Mouse (Mus musculus) neural tube, embryonic 12.5 days (tissue): ENCODE data around the gene Igf2. TPM values are rescaled to one million over a fixed set of nuclear protein-coding genes. Genes with fewer than 3 reads are reported as not detected.

Experiments used
- ATAC-seq: fragments of 200-750 bp; cut with Nextera tagmentation; 2 replicates; pipeline ENCODE4 v1.8.0; 2017; ENCODE audit warnings: low read depth, mild to moderate bottlenecking, moderate TSS enrichment, moderate library complexity; ENCODE audit not compliant: low FRiP score
- H3K27ac ChIP-seq: fragments of 300-500 bp; sonication (generic); 2 replicates; pipeline ENCODE4 v1.5.1; 2016
- H3K27me3 ChIP-seq: fragments of 300-500 bp; sonication (generic); replicated peaks from 2 replicates; pipeline ENCODE4 v1.6.1; 2016; ENCODE audit warnings: mild to moderate bottlenecking
- H3K36me3 ChIP-seq: fragments of 300-500 bp; sonication (generic); 2 replicates; pipeline ENCODE4 v1.6.1; 2016; ENCODE audit warnings: mild to moderate bottlenecking
- H3K4me1 ChIP-seq: fragments of 300-500 bp; sonication (generic); 2 replicates; pipeline ENCODE4 v1.6.1; 2016
- H3K4me2 ChIP-seq: fragments of 300-500 bp; sonication (generic); replicated peaks from 2 replicates; pipeline ENCODE4 v1.6.1; 2016; ENCODE audit warnings: mild to moderate bottlenecking
- H3K4me3 ChIP-seq: fragments of 300-500 bp; sonication (generic); 2 replicates; pipeline ENCODE4 v1.5.1; 2016
- H3K9ac ChIP-seq: fragments of 300-500 bp; sonication (generic); 2 replicates; pipeline ENCODE4 v1.6.1; 2016; ENCODE audit warnings: mild to moderate bottlenecking
- H3K9me3 ChIP-seq: fragments of 300-500 bp; sonication (generic); 2 replicates; pipeline ENCODE4 v1.6.1; 2016; ENCODE audit warnings: mild to moderate bottlenecking
- whole genome bisulfite sequencing: fragments of 180-500 bp; shearing (Covaris S2); methylation state at CpG from one replicate; pipeline ENCODE4 v1.1.7; 2016; 5-methylcytosine and 5-hydroxymethylcytosine counted together
- polyA plus RNA-seq: library from polyadenylated mRNA; unstranded; fragments of >200 nt; fragmentation: Nextera tagmentation; extraction: Ambion mirVana; gene quantifications from 2 replicates; pipeline ENCODE4 v1.2.1, GENCODE M21; 2016

Igf2 gene
- polyA plus RNA-seq, 1 experiment from 2014 or later: 254 TPM

DNA sequence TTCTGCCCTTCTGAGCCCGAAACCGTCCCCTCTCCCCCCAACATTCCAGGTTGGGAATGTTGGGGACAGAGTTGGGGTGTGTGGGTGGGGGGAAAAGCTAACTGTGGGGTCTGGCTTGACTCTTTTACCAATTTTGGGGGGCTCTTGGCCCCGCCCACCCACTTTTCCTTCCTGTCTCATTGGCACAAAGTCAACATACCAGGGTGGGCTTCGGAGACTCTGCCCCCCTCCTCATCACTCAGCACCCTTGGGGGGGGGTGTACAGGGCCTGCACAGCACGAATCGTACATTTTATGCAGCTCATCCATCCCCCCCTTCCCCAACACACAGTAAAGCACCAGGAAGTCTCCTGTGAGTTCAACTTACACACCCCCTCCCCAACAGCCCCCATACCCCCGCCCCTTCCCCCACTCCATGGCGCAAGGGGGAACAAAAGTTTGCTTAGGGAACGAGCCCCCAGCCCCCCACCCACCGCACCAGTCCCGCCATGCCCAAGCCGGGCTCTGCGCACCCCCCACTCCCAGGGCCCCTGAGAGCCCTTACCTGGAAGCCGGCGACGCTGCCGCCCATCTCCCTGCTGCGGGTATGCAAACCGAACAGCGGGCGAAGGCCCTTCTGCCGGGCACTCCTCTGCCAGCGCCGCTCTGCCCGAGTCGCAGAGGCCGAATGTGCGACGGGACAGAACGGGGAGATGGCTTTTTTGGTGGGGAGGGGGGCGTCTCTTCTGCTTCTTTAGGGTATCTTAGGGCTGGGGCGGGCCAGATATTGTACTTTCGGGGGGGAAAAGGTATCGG is 8.6 kb downstream of the Igf2 start:
- H3K36me3 ChIP-seq: no peaks in the 10 kb centered on the region; the same call in 1 of the 2 replicates
- H3K9ac ChIP-seq: peak overlapping the region; percentile 59
- ATAC-seq: no peak
- H3K4me1 ChIP-seq: peaks cover 25% of the 10 kb centered on the region
- H3K27ac ChIP-seq: no peak overlapping the region
- peak overlapping the region; percentile 61 for H3K4me2 ChIP-seq
- peak overlapping the region; percentile 39 for H3K4me3 ChIP-seq
- no peaks in the 10 kb centered on the region for H3K9me3 ChIP-seq
- H3K27me3 ChIP-seq: peaks cover 98% of the 10 kb centered on the region
- WGBS: 2% methylated on average over 33 of the region's 34 CpGs

DNA sequence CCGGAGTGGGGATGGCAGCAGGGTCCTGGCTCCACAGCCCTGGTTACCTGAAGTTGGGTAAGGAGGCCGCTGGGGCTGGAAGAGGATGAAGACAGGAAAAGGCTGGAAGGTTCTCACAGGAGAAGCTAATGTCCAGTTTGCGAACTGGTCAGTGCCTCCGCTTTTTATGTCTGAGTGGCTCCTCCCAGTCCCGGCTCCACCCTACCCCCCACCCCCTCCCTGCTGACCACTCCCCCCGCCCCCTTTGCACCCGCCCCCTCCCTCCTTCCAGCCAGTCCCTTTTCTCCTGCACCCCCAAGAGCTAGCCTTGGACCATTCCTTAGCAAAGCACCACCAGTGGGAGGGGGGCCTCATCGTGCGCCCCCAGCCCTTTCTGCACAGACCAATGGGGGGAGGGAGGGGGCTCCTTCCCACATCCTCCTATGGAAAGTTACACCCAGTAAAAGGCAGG is 9.2 kb downstream of the Igf2 start:
- H3K27ac ChIP-seq: no peak overlapping the region
- no peaks in the 10 kb centered on the region for H3K9me3 ChIP-seq
- no peaks in the 10 kb centered on the region; the same call in 1 of the 2 replicates for H3K36me3 ChIP-seq
- H3K4me2 ChIP-seq: peak overlapping the region; percentile 61
- H3K4me3 ChIP-seq: peak overlapping the region; percentile 39
- H3K4me1 ChIP-seq: peaks cover 25% of the 10 kb centered on the region
- H3K9ac ChIP-seq: peak overlapping the region; percentile 59; the same call in 1 of the 2 replicates
- WGBS: 5% methylated on average over 9 of the region's 9 CpGs
- peaks cover 97% of the 10 kb centered on the region for H3K27me3 ChIP-seq
- no peak for ATAC-seq

DNA sequence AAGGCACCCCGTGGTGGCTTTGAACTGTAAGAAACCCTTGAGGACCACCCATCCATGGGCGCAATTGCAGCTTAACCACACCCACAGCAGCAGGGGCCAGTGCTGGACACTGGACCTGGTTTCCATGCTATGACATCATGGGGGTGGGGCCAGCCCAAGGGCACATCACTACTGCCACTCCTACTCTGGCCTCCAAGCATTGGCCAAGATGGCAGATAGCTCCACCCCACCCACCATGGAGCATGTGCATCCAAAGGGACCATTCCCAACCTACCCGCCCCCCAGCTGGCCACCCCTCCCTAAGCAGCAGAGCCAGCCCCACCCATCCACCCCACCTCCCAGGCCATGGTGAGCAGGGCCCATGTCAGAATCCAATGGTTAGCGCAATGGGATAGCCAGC is 10.6 kb downstream of the Igf2 start:
- Histone ChIP-seq H3K9ac (no peak overlapping the region), H3K27ac (no peak overlapping the region), H3K9me3 (no peaks in the 10 kb centered on the region), H3K36me3 (no peaks in the 10 kb centered on the region; the same call in 1 of the 2 replicates), H3K27me3 (peaks cover 86% of the 10 kb centered on the region), H3K4me1 (peaks cover 25% of the 10 kb centered on the region), H3K4me3 (peak overlapping the region; percentile 22), H3K4me2 (peak overlapping the region; percentile 61)
- 32% methylated on average over 4 of the region's 4 CpGs for WGBS
- ATAC-seq: no peak

DNA sequence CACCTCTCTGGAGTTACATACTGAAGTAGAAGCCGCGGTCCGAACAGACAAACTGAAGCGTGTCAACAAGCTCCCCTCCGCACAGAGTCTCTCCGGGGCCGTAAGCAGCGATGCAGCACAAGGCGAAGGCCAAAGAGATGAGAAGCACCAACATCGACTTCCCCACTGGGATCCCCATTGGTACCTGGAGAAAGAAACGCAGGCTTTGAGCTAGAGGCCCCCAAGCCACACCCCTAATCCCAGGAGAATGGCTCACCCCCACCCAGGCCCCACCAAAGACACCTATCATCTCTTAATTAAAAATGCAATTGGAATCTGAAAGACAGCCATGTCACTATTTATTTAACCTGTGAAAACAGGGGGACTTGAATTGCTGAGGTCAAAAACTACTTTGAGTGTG is 11.0 kb downstream of the Igf2 start:
- H3K36me3 ChIP-seq: no peaks in the 10 kb centered on the region; the same call in 1 of the 2 replicates
- peak overlapping the region; percentile 22; the same call in 1 of the 2 replicates for H3K4me3 ChIP-seq
- no peak overlapping the region for H3K27ac ChIP-seq
- ATAC-seq: no peak
- peaks cover 82% of the 10 kb centered on the region for H3K27me3 ChIP-seq
- H3K4me2 ChIP-seq: peak overlapping the region; percentile 61
- peaks cover 21% of the 10 kb centered on the region for H3K4me1 ChIP-seq
- H3K9ac ChIP-seq: no peak overlapping the region
- no peaks in the 10 kb centered on the region for H3K9me3 ChIP-seq
- WGBS: 8% methylated on average over 11 of the region's 11 CpGs

DNA sequence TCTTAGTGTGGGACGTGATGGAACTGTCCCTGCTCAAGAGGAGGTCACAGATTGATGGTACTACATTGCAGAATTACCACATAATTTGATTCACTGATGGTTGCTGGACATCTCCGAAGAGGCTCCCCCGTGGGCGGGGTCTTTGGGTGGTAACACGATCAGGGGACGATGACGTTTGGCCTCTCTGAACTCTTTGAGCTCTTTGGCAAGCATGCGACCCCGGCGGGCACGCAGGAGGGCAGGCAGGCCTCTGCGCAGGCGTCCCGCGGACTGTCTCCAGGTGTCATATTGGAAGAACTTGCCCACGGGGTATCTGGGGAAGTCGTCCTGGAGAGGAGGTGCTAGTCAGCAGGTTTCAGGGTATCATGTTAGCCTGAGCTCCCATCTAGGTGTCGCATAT is 12.9 kb downstream of the Igf2 start:
- peaks cover 63% of the 10 kb centered on the region for H3K27me3 ChIP-seq
- H3K4me3 ChIP-seq: no peak overlapping the region
- no peak overlapping the region for H3K27ac ChIP-seq
- H3K9ac ChIP-seq: no peak overlapping the region
- H3K4me2 ChIP-seq: 0 out of 2 replicates have a peak overlapping the region, but pooled peaks have one; percentile 61
- peaks cover 8% of the 10 kb centered on the region for H3K4me1 ChIP-seq
- ATAC-seq: no peak
- WGBS: 15% methylated on average over 18 of the region's 18 CpGs
- no peaks in the 10 kb centered on the region for H3K9me3 ChIP-seq
- no peaks in the 10 kb centered on the region; the same call in 1 of the 2 replicates for H3K36me3 ChIP-seq

DNA sequence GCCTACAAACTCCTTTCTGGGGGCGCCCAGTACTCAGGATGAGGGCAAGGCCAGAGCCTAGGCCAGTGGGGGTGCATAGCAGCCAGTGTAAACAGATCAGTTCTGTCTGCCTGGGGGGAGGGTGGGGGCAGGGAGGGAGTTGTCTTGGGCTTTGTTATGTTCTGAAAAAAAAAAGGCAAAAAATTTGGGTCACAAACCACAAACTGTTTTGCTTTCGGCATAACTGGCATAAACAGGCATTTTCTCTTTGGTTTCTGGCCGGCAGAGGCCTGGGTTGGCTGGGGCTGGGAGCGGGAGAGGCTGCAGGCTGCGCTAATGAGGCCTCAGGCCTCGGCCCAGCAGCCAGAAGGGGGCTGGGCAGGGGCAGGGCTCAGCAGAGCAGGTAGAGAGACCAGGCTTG is 19.9 kb downstream of the Igf2 start:
- no peaks in the 10 kb centered on the region for H3K9me3 ChIP-seq
- 25% methylated on average over 6 of the region's 6 CpGs for WGBS
- H3K36me3 ChIP-seq: no peaks in the 10 kb centered on the region
- no peak overlapping the region for H3K4me3 ChIP-seq
- H3K9ac ChIP-seq: no peak overlapping the region
- H3K27ac ChIP-seq: no peak overlapping the region
- no peak overlapping the region for H3K4me2 ChIP-seq
- ATAC-seq: no peak
- H3K27me3 ChIP-seq: no peaks in the 10 kb centered on the region; the same call in 1 of the 2 replicates
- H3K4me1 ChIP-seq: no peaks in the 10 kb centered on the region

DNA sequence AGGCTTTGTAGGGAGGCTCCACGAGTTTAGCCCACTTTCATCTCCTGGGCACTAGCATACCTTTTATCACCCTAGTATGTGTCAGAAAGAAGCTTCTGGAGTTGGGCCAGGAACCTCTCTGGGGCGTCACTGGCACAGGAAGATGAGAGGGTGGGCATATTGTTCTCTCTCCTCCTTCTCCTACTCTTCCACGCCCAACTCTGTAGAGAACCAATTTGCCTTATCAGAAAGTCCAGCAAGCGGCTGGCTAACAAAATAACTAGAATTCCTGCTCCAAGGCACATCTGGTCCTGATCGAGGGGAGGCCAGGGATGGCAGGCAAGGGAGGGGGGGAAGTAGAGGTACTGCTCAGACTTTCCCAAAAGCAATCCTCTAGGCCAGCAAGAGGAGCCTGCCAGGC is 21.6 kb downstream of the Igf2 start:
- Histone ChIP-seq H3K36me3 (no peaks in the 10 kb centered on the region), H3K4me1 (no peaks in the 10 kb centered on the region), H3K9ac (no peak overlapping the region), H3K4me2 (no peak overlapping the region), H3K27ac (no peak overlapping the region), H3K4me3 (no peak overlapping the region), H3K27me3 (no peaks in the 10 kb centered on the region), H3K9me3 (no peaks in the 10 kb centered on the region)
- whole genome bisulfite sequencing: 57% methylated on average over 5 of the region's 5 CpGs
- no peak for ATAC-seq

DNA sequence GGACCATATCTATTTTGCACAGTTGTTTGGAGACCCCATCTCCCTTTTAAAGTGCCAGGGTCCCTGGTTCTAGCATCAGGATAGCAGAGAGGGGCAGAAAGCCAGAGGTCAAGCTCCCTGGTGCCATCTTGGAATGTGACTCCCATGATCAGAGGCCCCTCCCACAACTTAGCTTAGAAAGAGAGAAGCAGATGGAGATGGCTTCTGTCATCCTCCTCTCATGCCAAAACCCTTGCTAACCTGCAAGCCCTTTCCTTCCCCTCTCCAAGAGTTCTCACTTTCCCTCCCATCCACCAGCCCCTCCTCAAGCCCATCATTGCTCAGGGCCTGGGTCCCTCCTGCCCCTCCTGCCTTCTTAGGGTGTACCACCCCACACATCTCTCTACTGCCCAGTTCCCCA is 30.4 kb downstream of the Igf2 start:
- Histone ChIP-seq H3K4me1 (peaks cover 2% of the 10 kb centered on the region; the same call in 1 of the 2 replicates), H3K9me3 (no peaks in the 10 kb centered on the region), H3K4me2 (no peak overlapping the region), H3K27me3 (no peaks in the 10 kb centered on the region), H3K4me3 (no peak overlapping the region), H3K36me3 (no peaks in the 10 kb centered on the region), H3K27ac (no peak overlapping the region), H3K9ac (no peak overlapping the region)
- ATAC-seq: no peak

DNA sequence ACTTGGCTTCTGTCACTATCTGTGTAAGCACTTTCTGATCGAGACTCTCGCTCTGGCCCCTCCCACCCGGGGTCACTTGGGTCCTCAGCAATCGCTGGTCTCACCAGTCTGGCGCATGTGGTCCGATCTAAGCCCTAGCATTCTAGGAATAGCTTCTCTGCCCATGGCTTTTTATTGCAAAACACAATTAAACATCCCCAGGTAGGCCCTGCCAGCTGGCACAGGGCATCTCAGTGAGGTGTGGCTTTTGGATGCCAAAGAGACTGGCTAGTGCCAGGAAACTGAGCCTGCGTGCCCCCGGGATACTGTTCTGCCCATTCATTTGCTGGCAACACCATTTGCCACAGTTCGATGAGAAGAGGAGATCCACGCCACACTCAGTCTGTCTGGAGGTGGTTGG is 35.9 kb downstream of the Igf2 start:
- H3K4me2 ChIP-seq: no peak overlapping the region
- no peak overlapping the region for H3K4me3 ChIP-seq
- H3K27ac ChIP-seq: no peak overlapping the region
- no peaks in the 10 kb centered on the region for H3K27me3 ChIP-seq
- WGBS: 87% methylated on average over 10 of the region's 10 CpGs
- no peaks in the 10 kb centered on the region for H3K9me3 ChIP-seq
- H3K36me3 ChIP-seq: no peaks in the 10 kb centered on the region
- no peak for ATAC-seq
- no peak overlapping the region for H3K9ac ChIP-seq
- H3K4me1 ChIP-seq: no peaks in the 10 kb centered on the region

DNA sequence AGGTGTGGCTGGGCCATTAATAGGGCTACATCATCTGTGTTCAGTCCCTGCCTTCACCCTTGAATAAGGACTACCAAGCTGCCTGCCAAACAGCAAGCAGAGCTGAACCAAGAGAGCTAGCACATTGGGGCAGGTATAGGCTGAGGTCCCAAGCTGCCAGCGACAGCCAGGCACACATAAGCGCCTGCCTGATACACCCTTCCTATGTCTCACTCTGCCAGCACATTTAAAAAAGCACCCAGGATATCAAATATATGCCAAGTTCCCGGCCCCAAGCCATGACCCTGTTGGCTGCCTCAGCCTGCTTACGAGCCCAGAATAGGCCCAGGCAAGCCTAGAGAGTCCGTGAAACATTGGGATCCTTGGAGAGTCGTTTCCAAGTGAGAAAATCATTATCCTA is 36.8 kb downstream of the Igf2 start:
- H3K9ac ChIP-seq: no peak overlapping the region
- no peak overlapping the region for H3K4me2 ChIP-seq
- H3K27ac ChIP-seq: no peak overlapping the region
- 81% methylated on average over 6 of the region's 6 CpGs for WGBS
- ATAC-seq: no peak
- H3K4me3 ChIP-seq: no peak overlapping the region
- H3K9me3 ChIP-seq: no peaks in the 10 kb centered on the region
- H3K4me1 ChIP-seq: no peaks in the 10 kb centered on the region
- no peaks in the 10 kb centered on the region for H3K36me3 ChIP-seq
- no peaks in the 10 kb centered on the region for H3K27me3 ChIP-seq

DNA sequence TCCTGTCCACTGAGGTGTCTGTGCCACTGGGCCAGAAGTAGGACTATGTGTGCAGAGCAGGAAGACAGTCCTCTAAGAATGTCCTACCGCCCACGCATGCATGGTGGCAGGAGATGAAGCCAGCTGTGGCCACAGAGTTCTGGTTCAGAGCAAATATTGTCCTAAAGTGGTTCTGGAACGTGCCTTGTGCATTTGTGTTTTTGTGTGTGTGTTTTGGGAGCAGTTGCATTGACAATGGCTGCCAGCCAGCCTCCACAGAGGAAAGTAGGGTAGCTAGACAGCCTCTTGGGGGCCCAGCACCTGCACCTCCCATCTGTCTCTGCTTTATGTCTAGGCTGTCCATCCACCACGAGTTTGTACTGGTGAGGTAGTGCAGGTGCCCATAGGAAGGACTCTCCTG is 44.4 kb downstream of the Igf2 start:
- no peak for ATAC-seq
- H3K9me3 ChIP-seq: no peaks in the 10 kb centered on the region

DNA sequence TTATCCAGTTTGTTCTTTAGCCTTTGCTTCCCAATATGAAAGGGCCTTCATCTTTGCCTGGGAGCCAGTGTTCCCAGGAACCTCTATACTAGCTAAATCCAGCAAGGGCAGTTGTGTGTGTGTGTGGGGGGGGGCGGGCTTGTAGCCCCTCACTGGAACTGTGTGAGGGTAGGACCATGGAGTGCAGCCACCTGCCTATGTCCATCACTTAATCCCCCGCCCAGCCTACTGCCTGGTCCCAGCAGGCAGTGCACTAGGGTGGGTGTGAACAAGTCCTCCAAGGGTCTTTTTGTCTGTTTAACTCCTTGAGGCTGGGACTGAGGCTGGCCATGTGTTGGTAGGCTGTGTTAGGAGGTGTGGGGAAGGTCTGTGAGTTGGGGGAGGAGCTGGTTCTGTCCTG is 53.5 kb downstream of the Igf2 start:
- ATAC-seq: no peak
- H3K36me3 ChIP-seq: no peaks in the 10 kb centered on the region
- H3K27me3 ChIP-seq: no peaks in the 10 kb centered on the region
- no peaks in the 10 kb centered on the region for H3K9me3 ChIP-seq
- 54% methylated on average over 2 of the region's 2 CpGs for WGBS
- H3K4me2 ChIP-seq: no peak overlapping the region
- peaks cover 17% of the 10 kb centered on the region for H3K4me1 ChIP-seq
- H3K27ac ChIP-seq: no peak overlapping the region
- no peak overlapping the region for H3K9ac ChIP-seq
- H3K4me3 ChIP-seq: no peak overlapping the region

More for the DNA sequence above, 44.4 kb downstream of the Igf2 start:
- no peak overlapping the region for H3K4me2 ChIP-seq
- peaks cover 3% of the 10 kb centered on the region; the same call in 1 of the 2 replicates for H3K36me3 ChIP-seq
- H3K4me1 ChIP-seq: no peaks in the 10 kb centered on the region
- no peak overlapping the region for H3K9ac ChIP-seq
- H3K4me3 ChIP-seq: no peak overlapping the region
- no peaks in the 10 kb centered on the region for H3K27me3 ChIP-seq
- no peak overlapping the region for H3K27ac ChIP-seq
- WGBS: 73% methylated on average over 4 of the region's 4 CpGs
